Mouse (Mus musculus) forebrain, embryonic 10.5 days (tissue): ENCODE data around the gene Mgmt. TPM values are rescaled to one million over a fixed set of nuclear protein-coding genes. Genes with fewer than 3 reads are reported as not detected.

ENCODE experiments used
- DNase-seq: peaks from one replicate; pipeline ENCODE4 v3.0.0-alpha.2; 2017; ENCODE audit warnings: low spot score; ENCODE audit errors: extremely low spot score
- H3K27ac ChIP-seq: fragments of 300-500 bp; sonication (generic); 2 replicates; pipeline ENCODE4 v1.5.1; 2016; ENCODE audit warnings: mild to moderate bottlenecking
- H3K27me3 ChIP-seq: fragments of 300-500 bp; sonication (generic); 2 replicates; pipeline ENCODE4 v1.6.1; 2016; ENCODE audit warnings: mild to moderate bottlenecking; ENCODE audit not compliant: poor library complexity, severe bottlenecking
- H3K36me3 ChIP-seq: fragments of 300-500 bp; sonication (generic); replicated peaks from 2 replicates; pipeline ENCODE4 v1.6.1; 2016; ENCODE audit warnings: mild to moderate bottlenecking, moderate library complexity
- H3K4me1 ChIP-seq: fragments of 300-500 bp; sonication (generic); 2 replicates; pipeline ENCODE4 v1.6.1; 2016
- H3K4me3 ChIP-seq: fragments of 300-500 bp; sonication (generic); 2 replicates; pipeline ENCODE4 v1.5.1; 2016; ENCODE audit warnings: mild to moderate bottlenecking, moderate library complexity
- H3K9me3 ChIP-seq: fragments of 300-500 bp; sonication (generic); 2 replicates; pipeline ENCODE4 v1.6.1; 2016; ENCODE audit warnings: mild to moderate bottlenecking, moderate library complexity
- WGBS: fragments of 180-500 bp; shearing (Covaris S2); methylation state at CpG from one replicate; pipeline ENCODE4 v1.1.7; 2016; 5-methylcytosine and 5-hydroxymethylcytosine counted together
- polyA plus RNA-seq: library from polyadenylated mRNA; unstranded; fragments of >200 nt; fragmentation: Nextera tagmentation; extraction: Ambion mirVana; gene quantifications from 2 replicates; pipeline ENCODE4 v1.2.1, GENCODE M21; 2016

Gene Mgmt
- polyA plus RNA-seq, 1 experiment from 2014 or later = 4.1 TPM

DNA sequence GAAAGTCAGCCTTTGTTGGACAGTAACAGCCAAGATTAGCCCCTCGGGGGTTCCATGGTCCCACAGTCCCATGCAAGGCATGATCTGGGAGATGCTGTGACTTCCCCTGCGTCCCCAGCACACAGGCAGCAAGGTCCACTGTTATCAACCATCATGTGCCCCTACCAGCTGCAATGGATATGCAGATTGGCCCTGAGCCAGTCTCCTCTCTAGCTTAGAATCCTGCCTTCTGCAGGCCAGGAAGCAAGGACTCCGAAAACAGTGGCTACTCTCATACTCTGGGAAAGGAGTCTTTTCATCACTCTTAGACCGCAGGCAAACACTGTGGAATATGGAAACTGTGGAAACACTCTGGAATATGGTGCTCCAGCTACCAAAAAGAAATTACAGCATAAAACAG lies 152.5 kb downstream of the Mgmt start:
- H3K27ac ChIP-seq = no peak overlapping the region
- 94% methylated on average over 4 of the region's 4 CpGs for WGBS

DNA sequence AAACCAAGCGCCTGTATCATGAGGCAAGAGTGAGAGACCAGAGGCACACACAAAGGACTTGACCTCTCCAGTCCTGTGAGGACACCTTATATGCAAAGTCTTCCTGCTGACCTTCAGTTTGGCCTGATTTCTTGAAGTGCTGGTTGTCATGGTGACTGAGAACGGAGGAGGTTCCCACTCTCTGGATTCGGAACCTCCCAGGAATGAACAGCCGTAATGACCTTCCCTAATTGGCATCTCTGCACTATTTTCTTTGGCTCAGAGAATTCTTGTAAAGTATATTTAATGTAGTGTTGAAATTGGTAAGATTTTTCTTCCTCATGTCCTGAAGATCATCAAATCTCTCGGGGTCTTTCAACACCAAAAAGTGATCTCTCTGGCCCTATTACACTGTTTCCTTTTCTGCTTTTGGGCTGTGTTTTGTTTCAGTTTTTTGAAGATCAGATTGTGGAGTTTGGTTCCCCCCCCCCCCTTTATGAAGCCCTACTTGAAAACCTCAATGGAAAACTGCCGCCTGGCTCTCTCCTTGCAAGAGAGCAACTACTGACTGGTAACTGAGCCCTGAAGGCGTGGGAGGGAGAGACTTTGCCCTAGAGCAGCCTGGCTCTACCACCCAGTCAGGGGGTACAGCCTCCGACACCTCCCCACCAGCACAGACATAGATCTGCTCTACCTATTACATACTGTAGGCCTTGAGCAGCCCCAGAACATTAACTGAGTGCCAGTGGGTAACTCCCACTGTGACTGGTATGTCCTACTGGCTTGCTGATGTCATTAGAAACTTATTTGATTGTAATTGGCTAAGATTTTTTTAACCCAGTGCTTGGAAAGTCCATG lies 153.9 kb downstream of the Mgmt start:
- H3K36me3 ChIP-seq = no peaks in the 10 kb centered on the region
- 57% methylated on average over 8 of the region's 8 CpGs for WGBS
- no peaks in the 10 kb centered on the region for H3K9me3 ChIP-seq
- H3K4me3 ChIP-seq = no peak overlapping the region
- no peak for DNase-seq
- peaks cover 3% of the 10 kb centered on the region; the same call in 1 of the 2 replicates for H3K27me3 ChIP-seq
- no peak overlapping the region for H3K27ac ChIP-seq
- H3K4me1 ChIP-seq = peaks cover 20% of the 10 kb centered on the region

More for the DNA sequence above, 152.5 kb downstream of the Mgmt start:
- no peaks in the 10 kb centered on the region for H3K36me3 ChIP-seq
- H3K27me3 ChIP-seq = peaks cover 3% of the 10 kb centered on the region; the same call in 1 of the 2 replicates
- no peak for DNase-seq
- H3K4me1 ChIP-seq = peaks cover 25% of the 10 kb centered on the region
- H3K4me3 ChIP-seq = no peak overlapping the region
- H3K9me3 ChIP-seq = no peaks in the 10 kb centered on the region

DNA sequence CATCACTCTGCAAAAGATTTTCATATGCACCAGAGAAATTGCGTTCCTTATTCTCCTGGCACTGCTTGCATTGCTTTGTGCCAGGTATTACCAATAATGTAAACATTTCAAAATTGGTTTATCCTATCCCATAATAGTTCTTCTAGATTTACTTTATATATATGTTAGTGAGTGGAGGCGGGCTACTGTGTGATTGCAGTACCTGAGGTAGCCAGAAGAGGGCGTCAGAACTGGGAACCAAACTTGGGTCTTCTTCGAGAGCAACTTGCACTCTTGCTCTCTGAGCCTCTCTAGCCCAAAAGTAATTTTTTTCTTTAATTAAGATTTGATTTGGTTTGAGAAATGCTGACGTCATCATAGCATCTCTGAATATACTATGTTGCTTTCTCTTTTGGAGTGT lies 159.9 kb downstream of the Mgmt start:
- Histone ChIP-seq H3K36me3 (no peaks in the 10 kb centered on the region), H3K4me3 (no peak overlapping the region), H3K9me3 (no peaks in the 10 kb centered on the region), H3K27ac (no peak overlapping the region), H3K4me1 (peaks cover 5% of the 10 kb centered on the region; the same call in 1 of the 2 replicates), H3K27me3 (no peaks in the 10 kb centered on the region; the same call in 1 of the 2 replicates)
- 69% methylated on average over 5 of the region's 5 CpGs for WGBS
- DNase-seq = no peak

DNA sequence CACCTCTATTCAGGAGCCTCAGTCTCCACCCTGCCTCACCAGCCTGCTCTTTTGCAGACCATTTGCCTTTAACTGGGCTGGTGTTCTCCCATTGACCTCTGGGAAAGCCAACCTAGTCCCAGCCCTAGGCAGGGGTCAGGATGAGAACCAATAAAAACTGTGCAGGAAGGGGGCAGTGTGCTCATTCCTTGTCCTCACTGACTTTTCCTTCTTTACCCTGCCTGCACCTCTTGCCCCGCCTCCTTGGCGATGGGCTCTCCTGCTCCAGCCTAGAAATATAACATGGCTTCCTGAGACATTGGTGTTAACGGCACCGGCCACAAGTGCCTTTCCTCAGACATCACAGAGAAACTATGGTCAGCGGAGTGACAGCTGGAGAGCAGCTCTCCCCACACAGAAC lies 161.7 kb downstream of the Mgmt start:
- no peaks in the 10 kb centered on the region for H3K36me3 ChIP-seq
- H3K27ac ChIP-seq = no peak overlapping the region
- DNase-seq = no peak
- WGBS = 71% methylated on average over 5 of the region's 5 CpGs
- H3K9me3 ChIP-seq = no peaks in the 10 kb centered on the region
- peaks cover 5% of the 10 kb centered on the region; the same call in 1 of the 2 replicates for H3K4me1 ChIP-seq
- no peaks in the 10 kb centered on the region; the same call in 1 of the 2 replicates for H3K27me3 ChIP-seq
- no peak overlapping the region for H3K4me3 ChIP-seq

DNA sequence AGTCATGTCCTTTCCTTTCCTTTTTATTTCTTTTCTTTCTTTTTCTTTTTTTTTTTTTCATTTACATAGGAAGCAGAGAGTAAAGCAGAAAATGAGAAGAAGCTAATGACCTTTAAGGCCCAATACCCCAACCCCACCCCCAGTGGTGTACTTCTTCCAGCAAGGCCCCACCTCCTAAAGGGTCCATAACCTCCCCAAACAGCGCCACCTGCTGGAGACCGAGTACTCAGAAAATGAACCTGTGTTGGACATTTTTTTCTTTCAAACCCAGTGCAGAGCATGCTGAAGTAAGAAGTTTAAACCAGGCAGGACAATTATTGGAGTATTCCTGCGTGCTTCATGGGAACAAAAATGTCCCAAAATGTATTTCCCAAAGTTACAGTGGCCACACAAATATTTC lies 166.1 kb downstream of the Mgmt start:
- no peak for DNase-seq
- Histone ChIP-seq H3K27me3 (no peaks in the 10 kb centered on the region), H3K4me3 (no peak overlapping the region), H3K9me3 (no peaks in the 10 kb centered on the region), H3K27ac (no peak overlapping the region), H3K4me1 (peaks cover 5% of the 10 kb centered on the region; the same call in 1 of the 2 replicates), H3K36me3 (no peaks in the 10 kb centered on the region)
- 40% methylated on average over 3 of the region's 3 CpGs for WGBS

DNA sequence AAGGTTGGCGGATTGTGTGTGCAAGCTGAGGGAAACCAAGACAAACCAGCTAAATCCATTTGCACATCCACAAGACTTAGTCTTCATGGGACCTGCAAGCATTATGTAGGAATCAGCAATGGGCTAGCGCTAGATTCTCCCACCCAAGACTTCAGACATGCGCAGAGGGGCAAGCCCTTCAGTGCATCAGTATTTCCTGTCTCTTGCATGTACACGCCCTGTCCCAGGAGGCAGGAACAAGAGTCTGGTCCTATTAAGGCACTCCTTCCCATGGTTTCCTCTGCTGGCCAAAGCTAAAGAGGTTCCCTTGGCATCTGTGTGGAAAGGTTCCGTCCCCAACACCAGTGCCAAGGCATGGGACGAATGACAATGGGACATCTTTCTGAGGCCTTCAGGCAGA lies 166.7 kb downstream of the Mgmt start:
- Histone ChIP-seq H3K27ac (no peak overlapping the region), H3K9me3 (no peaks in the 10 kb centered on the region), H3K4me3 (no peak overlapping the region), H3K4me1 (peaks cover 3% of the 10 kb centered on the region; the same call in 1 of the 2 replicates), H3K36me3 (no peaks in the 10 kb centered on the region), H3K27me3 (no peaks in the 10 kb centered on the region)
- no peak for DNase-seq
- 90% methylated on average over 6 of the region's 6 CpGs for WGBS

DNA sequence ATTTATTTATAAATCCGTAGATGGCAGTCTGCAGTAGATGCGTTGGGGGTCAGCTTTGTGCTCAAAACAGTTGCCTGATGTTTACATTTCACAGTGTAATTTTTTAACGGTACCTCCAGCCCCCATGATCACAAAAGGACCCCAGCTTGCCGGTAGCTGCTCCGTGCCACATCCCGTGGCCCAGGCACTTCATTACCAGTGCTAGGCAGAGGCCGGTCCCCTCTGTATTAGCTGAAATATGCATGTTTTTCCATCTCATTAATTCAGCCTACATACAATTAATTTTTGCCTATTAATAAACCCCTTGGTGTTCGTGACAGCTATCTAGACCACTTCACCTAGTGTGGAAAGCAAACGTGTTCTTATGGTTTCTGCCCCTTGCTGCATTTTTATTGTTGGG lies 169.8 kb downstream of the Mgmt start:
- DNase-seq = no peak
- Histone ChIP-seq H3K4me3 (no peak overlapping the region), H3K27me3 (no peaks in the 10 kb centered on the region), H3K36me3 (no peaks in the 10 kb centered on the region), H3K9me3 (no peaks in the 10 kb centered on the region), H3K4me1 (no peaks in the 10 kb centered on the region; the same call in 1 of the 2 replicates), H3K27ac (no peak overlapping the region)
- 93% methylated on average over 9 of the region's 9 CpGs for WGBS

DNA sequence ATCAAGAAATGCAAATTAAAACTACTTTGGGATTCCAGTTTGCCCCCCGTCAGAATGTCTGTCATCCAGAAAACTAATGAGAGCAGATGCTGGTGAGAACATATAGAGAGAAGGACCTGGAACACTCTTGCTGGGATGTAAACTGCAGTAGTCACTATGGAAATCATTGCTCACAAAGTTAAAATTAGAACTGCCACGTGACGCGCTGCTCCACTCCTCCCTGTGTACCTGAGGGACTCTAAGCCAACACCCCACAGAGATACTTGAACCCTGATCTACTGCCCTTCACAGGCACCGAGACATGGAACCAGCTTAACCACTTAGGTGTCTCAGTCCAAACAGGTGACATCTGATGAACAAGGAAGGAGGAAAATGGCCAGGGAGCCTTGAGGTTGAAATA lies 171.0 kb downstream of the Mgmt start:
- H3K9me3 ChIP-seq = no peaks in the 10 kb centered on the region
- H3K36me3 ChIP-seq = no peaks in the 10 kb centered on the region
- H3K4me1 ChIP-seq = no peaks in the 10 kb centered on the region; the same call in 1 of the 2 replicates
- no peak overlapping the region for H3K27ac ChIP-seq
- DNase-seq = no peak
- H3K4me3 ChIP-seq = no peak overlapping the region
- 91% methylated on average over 5 of the region's 5 CpGs for WGBS
- H3K27me3 ChIP-seq = no peaks in the 10 kb centered on the region

DNA sequence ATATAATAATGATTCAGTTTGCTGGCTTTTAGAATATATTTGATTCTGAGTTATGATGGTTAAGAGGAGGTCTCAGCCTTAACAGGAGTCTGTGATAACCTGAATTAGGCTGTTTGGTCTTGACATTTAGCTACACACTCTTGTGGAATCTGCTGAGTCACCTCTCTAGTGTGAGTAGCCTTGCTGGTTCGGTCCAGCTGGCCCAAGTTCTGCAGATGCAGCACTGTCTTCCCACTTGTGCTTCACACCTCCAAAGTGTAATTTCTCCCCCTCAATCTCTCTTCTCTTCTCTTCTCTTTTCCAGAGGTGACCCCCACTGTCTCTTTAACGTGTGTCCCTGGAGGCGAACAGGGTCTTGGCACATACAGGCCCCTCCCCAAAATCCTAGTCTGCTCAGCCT lies 171.8 kb downstream of the Mgmt start:
- no peaks in the 10 kb centered on the region; the same call in 1 of the 2 replicates for H3K4me1 ChIP-seq
- no peak for DNase-seq
- no peaks in the 10 kb centered on the region for H3K9me3 ChIP-seq
- no peak overlapping the region for H3K4me3 ChIP-seq
- no peaks in the 10 kb centered on the region for H3K36me3 ChIP-seq
- no peaks in the 10 kb centered on the region for H3K27me3 ChIP-seq
- H3K27ac ChIP-seq = no peak overlapping the region
- WGBS = 89% methylated on average over 3 of the region's 3 CpGs

DNA sequence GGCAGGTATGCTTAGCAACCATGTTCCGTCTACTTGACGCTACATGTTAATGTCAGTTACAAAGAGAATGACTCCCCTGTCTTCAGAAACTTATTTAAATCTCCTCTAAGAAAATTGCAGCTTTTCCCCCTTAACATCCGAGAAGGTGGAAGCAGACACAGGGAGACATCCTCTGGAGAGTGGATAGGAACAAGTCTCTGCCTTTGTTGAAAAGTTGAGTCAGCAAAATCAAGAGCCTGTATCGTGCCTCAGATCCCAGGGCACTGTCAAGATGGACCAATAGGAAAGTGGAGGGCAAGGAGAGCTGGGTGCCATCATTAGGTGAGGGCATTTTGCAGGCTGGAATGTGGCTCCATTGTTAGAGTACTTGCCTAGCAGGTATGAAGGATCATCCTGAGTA lies 172.6 kb downstream of the Mgmt start:
- H3K4me1 ChIP-seq = no peaks in the 10 kb centered on the region; the same call in 1 of the 2 replicates
- H3K36me3 ChIP-seq = no peaks in the 10 kb centered on the region
- WGBS = 88% methylated on average over 4 of the region's 4 CpGs
- H3K9me3 ChIP-seq = no peaks in the 10 kb centered on the region
- DNase-seq = no peak
- H3K27ac ChIP-seq = no peak overlapping the region
- no peaks in the 10 kb centered on the region for H3K27me3 ChIP-seq
- H3K4me3 ChIP-seq = no peak overlapping the region

DNA sequence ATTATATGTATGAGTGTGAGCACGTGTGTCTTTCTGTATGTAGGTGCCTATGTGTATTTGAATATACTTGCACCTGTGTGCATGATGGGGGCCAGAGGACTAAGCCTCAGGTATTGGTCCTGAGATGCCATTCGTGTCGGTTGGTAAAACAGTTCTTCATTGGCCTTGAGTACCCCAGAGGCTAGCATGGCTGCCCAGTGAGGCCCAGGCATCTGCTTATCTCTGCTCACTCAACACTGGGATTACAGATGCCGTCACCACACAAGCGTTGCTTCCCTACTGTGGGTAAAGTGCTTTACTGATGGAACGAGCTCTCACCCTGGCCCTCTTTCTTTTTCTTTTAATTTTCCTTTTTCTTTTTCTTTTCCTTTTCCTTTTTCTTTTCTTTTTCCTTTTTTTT lies 173.3 kb downstream of the Mgmt start:
- Histone ChIP-seq H3K4me1 (no peaks in the 10 kb centered on the region), H3K4me3 (no peak overlapping the region), H3K36me3 (no peaks in the 10 kb centered on the region), H3K9me3 (no peaks in the 10 kb centered on the region), H3K27me3 (no peaks in the 10 kb centered on the region), H3K27ac (no peak overlapping the region)
- WGBS = 89% methylated on average over 6 of the region's 6 CpGs
- no peak for DNase-seq

DNA sequence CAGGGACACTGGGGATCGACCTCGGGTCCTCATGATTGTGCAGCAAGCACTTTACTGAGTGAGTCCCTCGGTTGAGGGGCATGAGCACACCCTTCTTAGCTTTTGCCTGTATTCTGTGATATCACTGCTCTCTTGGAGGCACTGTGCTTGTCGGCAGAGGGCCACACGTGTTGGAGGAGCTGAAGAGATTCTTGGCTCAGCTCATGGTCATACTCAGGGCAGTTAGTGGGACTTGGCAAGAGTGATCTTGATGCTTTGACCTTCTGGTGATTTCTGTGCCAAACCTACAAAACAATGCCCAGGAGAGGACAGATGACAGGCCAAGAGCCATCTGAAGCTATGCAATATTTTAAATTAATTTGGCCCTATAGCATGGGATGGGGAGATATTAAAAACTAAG lies 174.4 kb downstream of the Mgmt start:
- no peaks in the 10 kb centered on the region for H3K9me3 ChIP-seq
- 92% methylated on average over 5 of the region's 5 CpGs for WGBS
- no peaks in the 10 kb centered on the region for H3K36me3 ChIP-seq
- no peaks in the 10 kb centered on the region for H3K4me1 ChIP-seq
- no peaks in the 10 kb centered on the region for H3K27me3 ChIP-seq
- no peak overlapping the region for H3K27ac ChIP-seq
- DNase-seq = no peak
- no peak overlapping the region for H3K4me3 ChIP-seq

DNA sequence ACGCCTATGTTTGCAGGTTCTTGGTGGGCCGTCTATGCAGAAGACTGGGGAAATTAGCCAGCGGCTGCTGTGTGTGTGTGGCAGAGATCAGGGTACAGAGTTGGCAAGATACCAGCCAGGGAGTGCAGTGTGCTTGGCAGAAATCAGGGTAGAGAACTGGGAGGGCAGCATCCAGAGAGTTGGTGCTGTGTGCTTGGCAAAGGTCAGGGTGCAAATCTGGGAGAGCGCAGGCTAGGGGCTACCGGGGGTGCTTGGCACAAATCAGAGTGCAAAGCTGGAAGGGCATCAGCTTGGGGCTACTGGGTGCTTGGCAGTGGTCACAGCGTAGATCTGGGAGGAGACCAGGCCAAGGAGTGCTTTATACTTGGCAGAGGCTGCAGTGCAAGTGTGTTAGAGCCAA lies 175.4 kb downstream of the Mgmt start:
- no peak overlapping the region for H3K4me3 ChIP-seq
- no peaks in the 10 kb centered on the region for H3K36me3 ChIP-seq
- no peak overlapping the region for H3K27ac ChIP-seq
- no peaks in the 10 kb centered on the region for H3K4me1 ChIP-seq
- no peaks in the 10 kb centered on the region for H3K9me3 ChIP-seq
- 94% methylated on average over 6 of the region's 6 CpGs for WGBS
- DNase-seq = no peak
- H3K27me3 ChIP-seq = no peaks in the 10 kb centered on the region
